In the genomic region with DNA sequence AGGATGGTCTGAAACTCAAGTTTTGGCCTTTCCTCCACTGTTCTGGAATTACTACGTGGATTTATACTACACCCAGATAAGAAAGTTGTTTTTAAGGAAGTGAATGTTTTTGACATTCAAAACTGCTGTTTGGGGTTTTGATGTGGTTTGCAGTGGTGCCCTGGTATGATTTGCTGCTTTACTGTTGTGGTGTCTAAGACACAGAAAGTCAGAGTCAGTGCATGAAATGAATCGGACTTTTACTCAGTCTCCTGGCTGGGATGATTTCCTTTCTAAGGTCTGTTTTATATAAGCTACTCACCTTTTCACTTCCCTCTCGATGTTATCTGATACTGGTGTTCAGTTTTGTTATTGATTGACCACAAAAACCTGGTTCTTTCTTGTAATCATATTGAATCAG, we compare ENCODE assay signal across 27 mouse cellular contexts. TPM values are rescaled to one million over a fixed set of nuclear protein-coding genes. Genes with fewer than 3 reads are reported as not detected.
DNase-seq lines count a peak whose midpoint lies in the region; ATAC-seq lines count a peak whose summit lies in the region.
"Had no signal": no experiment of that assay in that cellular context is flagged by ENCODE, and none has a peak within 500 bp of the region (broad histone marks: within the 10 kb centered on the region; RNA-seq: fewer than 3 reads in every experiment).

No protein-coding gene starts in this region.

- no peak overlapping the region for H3K27ac ChIP-seq in limb, embryonic 10.5 days
- H3K27ac ChIP-seq: hindbrain, embryonic 14.5 days; liver, embryonic 12.5 days; midbrain, embryonic 12.5 days; neural tube, embryonic 13.5 days had no signal

- ATAC-seq in common myeloid progenitor, adult 5-6 weeks (replicated peaks; ENCODE audit: low read depth, poor library complexity, severe bottlenecking): peak; percentile 74
- ATAC-seq in megakaryocyte, adult 5-6 weeks (ENCODE audit: poor library complexity, severe bottlenecking): peak; percentile 51
- ATAC-seq: forebrain, embryonic 14.5 days; liver, embryonic 12.5 days; Patski had no signal

- no peaks in the 10 kb centered on the region for H3K4me1 ChIP-seq in limb, embryonic 10.5 days
- H3K4me1 ChIP-seq: heart, embryonic 12.5 days; midbrain, embryonic 12.5 days; neural tube, embryonic 13.5 days had no signal

- no peaks in the 10 kb centered on the region for H3K9me3 ChIP-seq in limb, embryonic 10.5 days (replicated peaks)
- H3K9me3 ChIP-seq: G1E; heart, embryonic 12.5 days; liver, embryonic 12.5 days; midbrain, embryonic 12.5 days; neural tube, embryonic 13.5 days had no signal

- H3K36me3 ChIP-seq in limb, embryonic 10.5 days: no peaks in the 10 kb centered on the region
- H3K36me3 ChIP-seq: G1E; heart, embryonic 12.5 days; liver, embryonic 12.5 days; midbrain, embryonic 12.5 days; neural tube, embryonic 13.5 days had no signal

- H3K27me3 ChIP-seq in limb, embryonic 10.5 days (ENCODE audit: low read depth, poor library complexity, severe bottlenecking): no peaks in the 10 kb centered on the region
- H3K27me3 ChIP-seq: heart, embryonic 12.5 days; megakaryocyte, embryonic 14.5 days; midbrain, embryonic 12.5 days; neural tube, embryonic 13.5 days had no signal

- H3K4me3 ChIP-seq in limb, embryonic 10.5 days: no peak overlapping the region
- H3K4me3 ChIP-seq: heart, embryonic 12.5 days; liver, embryonic 12.5 days; midbrain, embryonic 12.5 days; myocyte; neural tube, embryonic 13.5 days had no signal

- 87% methylated on average over 3 of the region's 3 CpGs for WGBS in limb, embryonic 10.5 days

- DNase-seq in CD4-positive helper T cell, adult 2 months (ENCODE audit: low read depth, low spot score): peak; percentile 71
- DNase-seq in CD8-positive naive resting alpha-beta T cell, adult 2 months (ENCODE audit: low read depth in 2 of 2, low spot score in 2 of 2): peak; percentile 19 to 45
- DNase-seq in adrenal gland, postnatal 14 days: no peak
- DNase-seq in thymus, postnatal 14 days: no peak
- DNase-seq in limb, embryonic 10.5 days (ENCODE audit: low spot score): no peak
- DNase-seq in spleen, postnatal 10 days (ENCODE audit: low spot score in 2 of 2): no peak
- DNase-seq: cerebellum, adult 2 months; cerebellum, postnatal 14 days; gastrocnemius, postnatal 14 days; heart, adult 18-20 months; heart, postnatal 4 days; kidney, adult 2 months; kidney, postnatal 36 days; lung, adult 2 months; lung, postnatal 14 days had no signal

RNA-seq across cellular contexts. Expression of a gene that starts 58.2 kb away (rescaled TPM):
- total RNA-seq in common myeloid progenitor, adult 5-6 weeks (2017): 389 and 411 TPM in 2 replicates
- total RNA-seq in megakaryocyte, adult 5-6 weeks (2015): 161 and 201 TPM in 2 replicates
- 213 and 226 TPM in 2 replicates for total RNA-seq in megakaryocyte, adult 5-6 weeks (2017)
- total RNA-seq in adrenal gland, postnatal 14 days (2021): 401 and 414 TPM in 2 replicates
- 799 and 1,001 TPM in 2 replicates for polyA plus RNA-seq in limb, embryonic 10.5 days (2016; fragmentation: Nextera tagmentation; extraction: Ambion mirVana)

Comparison
In these comparisons a context has a peak if more than half of its experiments do, and no peak if none do; other contexts are left out.
1. DNase-seq: peak in CD4-positive helper T cell, adult 2 months (single experiment) and CD8-positive naive resting alpha-beta T cell, adult 2 months (2 of 2); none in adrenal gland, postnatal 14 days (single experiment), thymus, postnatal 14 days (single experiment), limb, embryonic 10.5 days (single experiment) and spleen, postnatal 10 days (0 of 2).